Mouse (Mus musculus) thymus, postnatal 0 days (tissue): Measurements from ENCODE around the gene Aida. TPM values are rescaled to one million over a fixed set of nuclear protein-coding genes. Genes with fewer than 3 reads are reported as not detected.
"Not testable (repeated sequence)": the region's sequence is repeated elsewhere in the genome, so short reads cannot be mapped to it uniquely, and the experiment has no call there.

ENCODE experiments used
- DNase-seq: peaks from one replicate; pipeline ENCODE4 v3.0.0-alpha.2; 2015; ENCODE audit warnings: low spot score
- polyA plus RNA-seq: library from polyadenylated mRNA; unstranded; fragments of >200 nt; fragmentation: Nextera tagmentation; extraction: Ambion mirVana; gene quantifications from 2 replicates; pipeline ENCODE4 v1.2.1, GENCODE M21; 2015

The Aida gene
- 28.2 and 29.7 TPM in 2 replicates for polyA plus RNA-seq

GRCm38 (mm10) chr1:183296465-183296864 lies at the start of gene Aida:
Gene Aida, plus strand, starts transcription at chr1:183296590.
- DNase-seq = peak; percentile 86

- no peak for DNase-seq
These were observed 48.2 kb upstream of the Aida start for GRCm38 (mm10) chr1:183248144-183248543.

DNA sequence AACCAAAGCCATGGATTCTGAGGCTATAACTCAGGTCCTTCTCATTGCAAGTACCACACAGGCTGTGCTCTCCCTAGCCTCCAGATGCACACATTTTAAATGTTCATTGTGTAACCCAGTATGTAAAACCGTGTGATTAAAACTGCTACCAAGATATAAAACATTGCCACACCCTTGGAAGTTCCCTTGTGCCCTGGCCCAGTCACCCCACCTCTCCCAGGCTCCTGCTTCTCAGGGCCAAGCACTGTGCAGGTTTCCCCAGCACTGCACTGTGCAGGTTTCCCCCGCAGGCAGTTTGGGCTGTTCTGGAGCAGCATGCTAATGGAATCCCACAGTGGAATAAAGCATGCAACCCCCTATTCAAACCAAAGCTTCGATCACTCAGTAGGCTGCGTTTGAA lies 45.8 kb upstream of the Aida start:
- no peak for DNase-seq

- DNase-seq = no peak
These were observed 44.6 kb upstream of the Aida start for GRCm38 (mm10) chr1:183251818-183252217.

GRCm38 (mm10) chr1:183252574-183252973 lies 43.8 kb upstream of the Aida start:
- no peak for DNase-seq

DNA sequence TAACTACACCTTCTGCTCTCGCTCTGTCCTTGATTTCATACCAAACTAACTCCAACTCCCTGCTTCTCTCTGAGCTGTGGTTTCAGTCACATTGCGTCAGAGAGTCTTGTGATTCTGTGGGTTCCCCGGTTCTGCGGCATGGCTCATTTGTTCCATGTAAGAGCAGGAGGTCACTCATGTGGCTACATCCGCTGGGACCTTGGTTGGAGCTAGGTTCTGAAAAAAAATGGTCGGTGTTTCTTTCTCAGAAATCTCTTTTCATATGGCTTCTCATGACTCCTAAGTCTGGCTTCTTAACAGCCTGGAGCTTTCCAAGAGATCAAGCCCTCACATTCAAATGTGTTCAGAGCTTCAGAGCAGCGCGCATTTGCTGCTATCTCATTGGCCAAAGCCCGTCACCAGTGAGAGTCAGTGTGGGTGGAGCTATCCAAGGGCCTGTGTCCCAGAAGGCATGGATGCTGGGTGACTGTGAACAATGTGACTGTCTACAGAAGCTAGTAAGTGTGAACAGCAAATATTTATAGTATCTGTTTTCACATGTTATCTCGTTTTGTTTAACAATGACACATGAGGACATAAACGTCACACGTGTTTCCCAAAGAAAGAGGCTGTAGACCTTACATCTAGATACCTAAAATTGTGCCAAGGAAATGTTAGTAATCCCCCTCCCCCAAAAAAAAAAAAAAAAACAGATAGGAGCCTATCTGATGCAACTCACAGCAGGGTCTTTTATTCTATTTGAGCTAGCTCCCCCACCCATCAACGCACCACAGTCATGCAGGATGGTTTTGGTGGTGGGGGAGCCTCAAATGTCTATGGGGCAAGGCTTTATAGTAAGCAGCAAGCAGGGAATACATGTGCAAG lies 32.0 kb upstream of the Aida start:
- DNase-seq = no peak

GRCm38 (mm10) chr1:183265921-183266467 lies 30.4 kb upstream of the Aida start:
- peak; percentile 88 for DNase-seq

DNA sequence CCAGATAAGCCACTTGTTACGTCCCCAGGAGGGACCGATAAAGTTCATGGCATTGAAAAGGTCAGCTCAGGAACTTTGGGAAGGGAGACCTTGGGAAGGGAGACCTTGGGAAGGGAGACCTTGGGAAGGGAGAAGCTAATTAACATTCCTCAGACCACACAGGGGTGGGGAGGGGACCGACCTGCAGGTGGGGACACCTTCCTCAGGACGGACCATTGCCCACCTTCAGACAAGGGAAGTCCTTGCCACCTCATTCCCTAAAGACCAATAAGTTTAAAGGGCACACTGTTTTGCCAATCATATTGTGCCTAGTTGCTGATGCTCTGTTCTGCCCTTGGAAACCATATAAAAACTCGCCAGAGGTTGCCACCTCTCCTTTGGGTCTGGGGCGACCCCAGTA lies 28.7 kb upstream of the Aida start:
- DNase-seq = no peak

DNA sequence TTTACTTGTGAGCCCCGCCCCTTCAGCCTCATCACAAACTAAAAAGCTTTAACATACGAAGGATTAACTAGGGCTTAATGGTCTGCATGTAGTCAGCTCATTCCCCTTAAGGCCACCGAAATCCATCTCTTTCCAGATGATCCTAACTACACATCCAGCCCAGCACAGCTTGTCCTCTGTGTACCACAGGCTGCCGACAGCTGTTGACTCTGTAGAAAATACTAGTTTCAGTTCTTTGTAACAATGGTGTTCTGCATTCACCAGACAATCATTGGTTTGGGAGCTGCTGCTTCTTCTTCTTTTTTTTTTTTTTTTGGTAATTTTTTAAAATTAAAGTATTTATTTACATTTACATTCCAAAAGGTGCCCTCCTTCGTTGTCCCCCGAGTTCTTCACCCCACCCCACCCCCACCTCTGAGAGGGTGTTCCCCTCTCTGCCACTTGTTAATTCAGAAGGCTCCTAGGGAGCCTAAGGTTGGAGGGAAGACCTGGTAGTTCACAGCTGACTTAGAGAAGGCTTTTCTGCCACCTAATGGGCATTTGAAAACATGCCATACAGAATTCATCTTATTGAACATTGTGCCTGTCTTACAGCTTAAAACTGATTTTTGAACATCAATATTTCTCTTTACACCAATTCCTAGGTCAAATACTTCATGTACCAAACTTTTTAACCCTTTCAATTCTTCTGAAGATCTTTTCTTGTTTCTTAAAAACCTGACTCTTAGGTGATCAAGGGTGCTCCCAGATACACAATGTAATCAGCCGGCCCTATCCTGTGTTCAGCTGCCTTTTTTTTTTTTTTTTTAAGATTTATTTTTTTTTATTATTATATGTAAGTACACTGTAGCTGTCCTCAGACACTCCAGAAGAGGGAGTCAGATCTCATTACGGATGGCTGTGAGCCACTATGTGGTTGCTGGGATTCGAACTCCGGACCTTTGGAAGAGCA lies 23.2 kb upstream of the Aida start:
- DNase-seq = peak; percentile 70

DNA sequence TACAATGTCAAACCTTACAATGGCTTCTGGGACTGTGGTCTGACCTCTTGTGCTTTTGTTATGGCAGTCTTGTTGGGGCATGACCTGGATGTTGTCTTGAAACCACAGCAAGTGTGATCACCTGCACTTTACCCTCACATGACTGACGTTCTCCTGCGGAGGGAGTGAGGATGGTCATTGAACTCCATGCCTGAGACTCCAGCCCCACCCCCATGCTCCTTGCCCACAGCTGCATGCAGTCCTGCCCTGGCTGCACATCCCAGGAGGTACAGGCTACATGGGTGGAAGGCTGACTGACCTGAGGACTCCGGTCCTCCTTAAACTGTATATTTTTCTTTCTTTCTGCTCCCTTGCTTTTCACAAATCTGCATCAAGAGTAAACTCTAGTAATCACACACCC lies 22.0 kb upstream of the Aida start:
- no peak for DNase-seq

DNA sequence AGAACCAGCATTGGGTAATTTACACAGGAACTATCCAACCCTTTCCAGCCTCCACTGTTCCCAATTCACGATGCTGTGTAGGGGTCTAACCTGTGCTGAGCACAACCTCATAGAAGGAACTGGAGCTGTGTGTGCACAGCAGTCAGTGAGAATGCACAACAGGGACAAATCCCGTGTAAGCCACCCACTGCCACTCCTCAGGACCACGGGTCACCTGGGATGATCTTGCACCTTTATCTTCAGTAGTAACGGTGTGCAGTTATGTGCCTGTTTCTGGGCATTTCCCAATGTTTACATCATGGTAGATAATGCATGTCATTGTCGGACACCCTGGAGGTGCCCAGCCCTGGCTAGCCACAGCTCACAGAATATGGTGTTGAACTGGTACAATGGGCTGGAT lies 20.6 kb upstream of the Aida start:
- DNase-seq = no peak

- DNase-seq = no peak
These were observed 8.0 kb upstream of the Aida start for GRCm38 (mm10) chr1:183288351-183288750.

DNA sequence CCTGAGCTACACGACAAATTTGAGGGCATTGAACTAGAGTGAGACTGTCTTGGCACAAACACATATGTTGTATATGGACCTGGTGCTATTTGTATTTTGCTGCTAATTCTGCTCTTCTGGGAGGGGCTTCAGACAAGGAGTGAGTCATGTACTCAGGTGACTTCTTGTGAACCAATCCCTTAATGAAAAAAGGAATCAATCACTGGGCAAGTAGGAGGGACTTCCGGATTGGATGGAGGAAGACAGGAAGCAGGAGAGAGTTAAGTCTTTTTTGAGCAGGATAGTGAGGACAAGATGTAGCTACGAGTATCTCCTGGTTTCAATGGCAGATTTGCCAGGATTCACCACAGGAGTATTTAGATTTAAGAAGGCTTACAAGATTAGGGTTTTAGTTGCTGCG lies 6.8 kb upstream of the Aida start:
- DNase-seq = no peak

- DNase-seq = peak; percentile 92
These were observed 540 bp downstream of the Aida start, which contains the start of gene Brox for GRCm38 (mm10) chr1:183296877-183297383. Gene Brox, minus strand, starts transcription at chr1:183297269.

GRCm38 (mm10) chr1:183297473-183297885 lies 1.1 kb downstream of the Aida start:
- DNase-seq = peak; percentile 60

DNA sequence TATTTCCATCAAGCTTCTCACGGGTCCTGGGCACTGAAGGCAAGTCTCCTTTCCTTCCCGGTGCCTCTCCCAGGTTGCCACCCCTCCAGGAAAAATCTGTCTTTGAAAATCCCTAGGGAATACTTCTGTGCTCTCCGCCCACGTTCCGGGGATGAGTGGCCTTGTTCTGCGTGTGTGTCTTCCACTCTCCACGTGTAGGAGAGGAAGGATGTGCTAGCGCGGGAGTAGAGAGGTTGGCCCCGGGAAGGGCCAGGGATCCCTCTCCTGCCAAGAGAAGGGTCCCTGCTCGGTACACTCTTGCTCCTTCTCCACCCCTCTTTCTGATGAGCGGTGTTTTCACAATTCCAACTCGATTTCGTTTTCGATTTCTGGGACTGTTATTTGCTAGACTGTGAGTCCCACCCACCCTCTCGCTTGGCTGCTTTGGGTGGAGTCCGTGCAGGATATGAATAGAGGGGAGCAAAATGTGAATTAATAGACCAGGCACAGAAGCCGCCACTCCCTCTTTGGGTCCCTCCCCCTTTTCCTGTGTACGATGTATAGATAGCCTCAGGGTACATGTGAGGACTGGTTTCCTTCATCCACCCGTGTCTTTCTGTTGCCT lies 1.6 kb downstream of the Aida start:
- peak; percentile 30 for DNase-seq

- DNase-seq = peak; percentile 94
These were observed 2.8 kb downstream of the Aida start for GRCm38 (mm10) chr1:183299161-183299560.

- DNase-seq = no peak
These were observed 11.2 kb downstream of the Aida start for GRCm38 (mm10) chr1:183307555-183307954.

DNA sequence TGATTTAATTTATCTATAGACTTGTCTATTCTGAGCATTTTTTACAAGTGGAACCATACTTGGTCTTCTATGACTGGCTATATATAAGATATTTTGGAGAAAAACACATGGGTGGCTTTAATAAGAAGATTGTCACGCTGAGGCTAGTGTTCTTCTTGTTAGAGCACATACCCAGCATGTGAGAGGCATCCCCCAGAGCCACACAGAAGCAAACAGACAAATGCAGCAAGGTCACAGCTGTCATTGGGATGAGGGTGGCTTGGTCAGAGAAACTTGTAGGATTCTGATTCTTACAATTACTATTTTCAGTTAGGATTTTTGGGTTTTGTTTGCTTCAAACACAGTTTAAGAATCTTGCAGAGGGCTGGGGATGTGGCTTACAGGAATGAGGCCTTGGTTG lies 12.1 kb downstream of the Aida start:
- no peak for DNase-seq

- DNase-seq = not testable (repeated sequence)
These were observed 13.2 kb downstream of the Aida start for GRCm38 (mm10) chr1:183309601-183310000.

DNA sequence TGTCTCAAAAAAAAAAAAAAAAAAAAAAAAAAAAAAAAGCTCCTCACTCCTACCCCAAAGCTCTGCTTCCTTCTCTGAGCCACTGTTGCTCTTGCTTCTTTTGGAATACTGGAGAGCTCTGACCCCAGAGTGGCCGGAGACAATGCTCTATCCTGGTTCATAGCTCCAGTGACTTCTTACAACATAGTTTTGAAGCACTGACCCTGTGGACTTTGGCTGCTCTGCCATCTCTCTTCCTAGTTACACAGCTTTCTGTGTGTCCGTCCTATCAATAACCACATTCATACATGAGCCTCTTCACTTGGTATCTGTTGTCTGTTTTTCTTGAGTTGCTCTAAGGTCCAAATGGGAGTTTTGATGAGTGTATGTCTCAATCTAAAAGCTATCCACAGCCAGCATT lies 15.7 kb downstream of the Aida start:
- DNase-seq = no peak
